Mouse (Mus musculus) liver, postnatal 0 days (tissue): Measurements from ENCODE around the gene Wdr83os.

ENCODE experiments used
- CTCF ChIP-seq: sonication (generic); IDR thresholded peaks from 2 replicates; pipeline ENCODE4 v1.5.1; 2016; ENCODE audit warnings: antibody characterized with exemption, low read depth
- EP300 ChIP-seq: IDR thresholded peaks from 2 replicates; pipeline ENCODE4 v1.6.1; 2016; ENCODE audit warnings: antibody characterized with exemption, low read depth, mild to moderate bottlenecking

DNA sequence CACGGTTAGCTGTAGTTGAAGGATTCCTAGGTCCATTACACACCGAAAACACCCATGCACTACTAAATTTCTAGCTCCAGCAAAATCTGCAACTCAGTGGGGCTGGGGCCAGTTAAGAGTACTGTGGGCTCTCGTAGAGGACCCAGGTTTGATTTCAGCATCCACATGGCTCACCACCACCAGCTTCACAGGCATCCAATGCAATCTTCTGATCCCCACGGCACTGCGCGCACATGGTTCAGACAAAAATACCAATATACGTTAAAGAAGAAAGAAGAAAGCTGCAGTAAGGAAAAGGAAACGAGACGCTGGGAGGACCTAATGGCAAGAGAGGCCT, 44.2 kb upstream of the Wdr83os start:
- no peak for TF ChIP-seq CTCF
- no peak for TF ChIP-seq EP300
